Mouse (Mus musculus) stomach, postnatal 0 days (tissue): ENCODE measurements at regions not wholly inside any gene's neighbourhood (a gene's known extent, or its start where the extent isn't known, plus 50 kb on each side); places are given as distances from the start of the nearest gene placed in this dataset.
"Not testable (repeated sequence)": the region's sequence is repeated elsewhere in the genome, so short reads cannot be mapped to it uniquely, and the experiment has no call there.

ENCODE experiments used
- ATAC-seq: fragments of 200-750 bp; cut with Nextera tagmentation; 2 replicates; pipeline ENCODE4 v1.8.0; 2017; ENCODE audit not compliant: low FRiP score, low TSS enrichment
- DNase-seq: peaks from one replicate; pipeline ENCODE4 v3.0.0-alpha.2; 2016; ENCODE audit warnings: low spot score
- H3K27ac ChIP-seq: fragments of 300-500 bp; sonication (generic); replicated peaks from 2 replicates; pipeline ENCODE4 v1.5.1; 2014; ENCODE audit warnings: mild to moderate bottlenecking, control low read depth
- H3K27me3 ChIP-seq: fragments of 300-500 bp; sonication (generic); 2 replicates; pipeline ENCODE4 v1.6.1; 2014; ENCODE audit warnings: low read length; ENCODE audit not compliant: control insufficient read depth, insufficient read depth
- H3K36me3 ChIP-seq: fragments of 300-500 bp; sonication (generic); 2 replicates; pipeline ENCODE4 v1.6.1; 2014; ENCODE audit warnings: low read length, mixed read lengths; ENCODE audit not compliant: control insufficient read depth, insufficient read depth
- H3K4me1 ChIP-seq: fragments of 300-500 bp; sonication (generic); replicated peaks from 2 replicates; pipeline ENCODE4 v1.6.1; 2014; ENCODE audit warnings: antibody characterized with exemption; ENCODE audit not compliant: control insufficient read depth, insufficient read depth
- H3K4me2 ChIP-seq: fragments of 300-500 bp; sonication (generic); replicated peaks from 2 replicates; pipeline ENCODE4 v1.6.1; 2014; ENCODE audit warnings: low read depth, mild to moderate bottlenecking, control low read depth, moderate library complexity
- H3K4me3 ChIP-seq: fragments of 300-500 bp; sonication (generic); 2 replicates; pipeline ENCODE4 v1.5.1; 2014; ENCODE audit warnings: low read depth, low read length, control low read depth
- H3K9ac ChIP-seq: fragments of 300-500 bp; sonication (generic); 2 replicates; pipeline ENCODE4 v1.6.1; 2014; ENCODE audit warnings: mild to moderate bottlenecking, low read length, control low read depth, mixed read lengths
- H3K9me3 ChIP-seq: fragments of 300-500 bp; sonication (generic); 2 replicates; pipeline ENCODE4 v1.6.1; 2016; ENCODE audit warnings: low read length; ENCODE audit not compliant: control insufficient read depth
- CTCF ChIP-seq: IDR thresholded peaks from 2 replicates; pipeline ENCODE4 v1.5.1; 2016; ENCODE audit warnings: antibody characterized with exemption, low read depth, mild to moderate bottlenecking, moderate library complexity
- EP300 ChIP-seq: optimal IDR thresholded peaks from 2 replicates; pipeline ENCODE3; 2016; ENCODE audit warnings: antibody characterized with exemption
- WGBS: fragments of 180-500 bp; shearing (Covaris S2); extraction: QIAGEN DNeasy Blood & Tissue Kit; methylation state at CpG from one replicate; pipeline ENCODE4 v1.1.7; 2014; 5-methylcytosine and 5-hydroxymethylcytosine counted together

DNA sequence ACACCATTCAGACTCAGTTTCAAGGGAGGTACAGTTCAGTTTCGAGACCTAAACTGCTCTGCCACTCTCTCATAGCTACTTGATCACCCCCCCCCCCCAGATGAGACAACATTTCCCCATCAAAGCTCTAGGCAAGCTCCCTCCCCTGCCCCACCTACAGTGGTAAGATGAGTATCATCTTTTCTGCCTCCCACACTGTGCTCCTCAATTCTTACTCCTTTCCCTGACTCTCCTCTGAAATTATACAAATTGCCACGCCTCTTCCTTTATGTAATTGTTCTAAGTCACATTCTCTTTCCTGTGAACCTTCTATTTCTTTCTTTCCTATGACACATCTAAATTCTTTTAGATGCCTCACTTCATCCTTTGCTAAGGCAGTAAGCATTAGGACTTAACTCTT is 321.6 kb downstream of the Htr1b start:
- WGBS, result 78% methylated on average over 2 of the region's 2 CpGs
- DNase-seq (no peak), ATAC-seq (no peak)
- Histone ChIP-seq H3K9ac (no peak overlapping the region), H3K4me2 (no peak overlapping the region), H3K36me3 (no peaks in the 10 kb centered on the region), H3K27me3 (no peaks in the 10 kb centered on the region), H3K27ac (no peak overlapping the region), H3K9me3 (no peaks in the 10 kb centered on the region), H3K4me3 (no peak overlapping the region), H3K4me1 (no peaks in the 10 kb centered on the region)
- no peak for TF ChIP-seq CTCF
- no peak for TF ChIP-seq EP300

DNA sequence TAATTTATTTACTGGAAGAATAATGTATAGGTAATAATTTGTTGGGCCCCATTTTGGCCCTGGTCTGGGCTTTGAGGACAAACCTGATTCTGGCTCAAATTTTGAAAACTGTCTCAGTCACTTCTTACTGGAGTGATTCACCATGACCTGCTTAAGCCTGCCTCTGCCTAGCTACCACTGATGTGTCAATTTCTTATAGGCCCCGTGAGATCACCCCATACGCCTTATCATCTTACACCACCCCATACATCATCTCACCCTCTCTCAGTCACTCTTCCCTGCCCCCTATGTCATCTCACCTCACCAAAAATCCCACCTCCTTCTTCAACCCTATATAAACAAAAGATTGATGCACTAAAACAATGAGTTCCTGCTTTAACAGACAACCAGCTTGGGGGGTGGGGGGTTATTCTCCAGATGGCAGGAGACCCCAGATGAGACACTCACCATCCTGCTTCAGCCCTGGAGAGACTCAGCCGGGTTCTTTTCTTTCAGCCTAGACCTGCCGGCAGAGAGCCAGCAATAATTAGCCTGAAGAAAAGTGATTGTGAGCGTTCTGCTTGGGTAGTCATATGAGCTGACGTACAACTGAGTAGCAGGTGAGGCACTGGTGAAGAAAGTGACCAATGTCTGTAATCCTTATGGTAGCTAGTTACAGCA is 325.0 kb downstream of the Htr1b start:
- TF ChIP-seq EP300 (no peak), CTCF (no peak)
- DNase-seq, result no peak
- H3K27me3 ChIP-seq, result no peaks in the 10 kb centered on the region
- H3K36me3 ChIP-seq, result no peaks in the 10 kb centered on the region
- no peak overlapping the region for H3K4me2 ChIP-seq
- H3K4me3 ChIP-seq, result no peak overlapping the region
- H3K9me3 ChIP-seq, result no peaks in the 10 kb centered on the region
- no peak overlapping the region for H3K9ac ChIP-seq
- H3K4me1 ChIP-seq, result no peaks in the 10 kb centered on the region
- ATAC-seq, result no peak
- 68% methylated on average over 6 of the region's 6 CpGs for WGBS
- H3K27ac ChIP-seq, result no peak overlapping the region

DNA sequence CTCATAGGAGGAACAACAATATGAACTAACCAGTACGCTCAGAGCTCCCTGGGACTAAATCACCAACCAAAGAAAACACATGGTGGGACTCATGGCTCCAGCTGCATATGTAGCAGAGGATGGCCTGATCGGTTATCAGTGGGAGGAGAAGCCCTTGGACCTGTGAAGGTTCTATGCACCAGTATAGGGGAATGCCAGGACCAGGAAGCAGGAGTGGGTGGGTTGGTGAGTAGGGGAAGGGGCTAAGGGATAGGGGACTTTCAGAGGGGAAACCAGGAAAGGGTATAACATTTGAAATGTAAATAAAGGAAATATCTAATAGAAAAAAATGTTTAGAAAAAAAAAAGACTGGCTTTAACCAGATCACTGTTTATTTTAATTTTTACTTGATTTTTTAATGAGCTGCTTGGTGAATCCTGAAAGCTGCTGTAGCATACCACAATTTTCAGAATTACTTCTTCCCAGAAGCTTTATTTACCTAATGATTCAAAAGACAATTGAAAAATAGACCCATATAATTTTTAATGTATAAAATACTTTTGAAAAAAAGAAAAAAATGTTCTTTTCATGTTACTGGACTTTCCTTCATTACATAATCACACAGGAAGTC is 328.1 kb downstream of the Htr1b start:
- ATAC-seq (no peak), DNase-seq (no peak)
- no peak overlapping the region for H3K9ac ChIP-seq
- H3K27me3 ChIP-seq, result no peaks in the 10 kb centered on the region
- 88% methylated on average over 2 of the region's 2 CpGs for WGBS
- H3K27ac ChIP-seq, result no peak overlapping the region
- no peaks in the 10 kb centered on the region for H3K4me1 ChIP-seq
- TF ChIP-seq EP300 (no peak), CTCF (no peak)
- no peak overlapping the region for H3K4me2 ChIP-seq
- no peaks in the 10 kb centered on the region for H3K9me3 ChIP-seq
- H3K4me3 ChIP-seq, result no peak overlapping the region
- no peaks in the 10 kb centered on the region for H3K36me3 ChIP-seq

DNA sequence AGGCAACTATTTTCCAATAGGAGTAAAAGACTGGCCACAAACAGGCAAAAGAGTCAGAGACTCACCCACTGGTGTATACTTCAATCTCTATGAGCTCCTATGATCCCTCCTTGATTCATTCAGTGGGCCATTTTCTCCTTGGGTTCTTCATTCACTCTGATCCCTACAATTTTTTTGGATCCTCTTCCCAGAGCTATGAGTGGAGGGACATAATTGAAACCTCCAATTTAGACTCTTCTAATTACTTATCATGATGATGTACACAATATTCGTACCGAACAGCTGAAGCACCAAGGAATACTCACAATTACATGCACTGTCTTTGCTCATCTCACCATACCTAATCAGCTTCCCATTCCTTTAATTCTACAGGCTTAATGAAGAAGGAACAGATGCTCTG is 357.9 kb downstream of the Htr1b start:
- Histone ChIP-seq H3K36me3 (no peaks in the 10 kb centered on the region), H3K4me2 (no peak overlapping the region), H3K9me3 (no peaks in the 10 kb centered on the region), H3K27me3 (no peaks in the 10 kb centered on the region), H3K9ac (no peak overlapping the region), H3K4me3 (no peak overlapping the region), H3K4me1 (no peaks in the 10 kb centered on the region), H3K27ac (no peak overlapping the region)
- DNase-seq, result no peak
- TF ChIP-seq EP300 (no peak), CTCF (no peak)
- ATAC-seq, result no peak
- WGBS, result 91% methylated on average over 2 of the region's 2 CpGs

DNA sequence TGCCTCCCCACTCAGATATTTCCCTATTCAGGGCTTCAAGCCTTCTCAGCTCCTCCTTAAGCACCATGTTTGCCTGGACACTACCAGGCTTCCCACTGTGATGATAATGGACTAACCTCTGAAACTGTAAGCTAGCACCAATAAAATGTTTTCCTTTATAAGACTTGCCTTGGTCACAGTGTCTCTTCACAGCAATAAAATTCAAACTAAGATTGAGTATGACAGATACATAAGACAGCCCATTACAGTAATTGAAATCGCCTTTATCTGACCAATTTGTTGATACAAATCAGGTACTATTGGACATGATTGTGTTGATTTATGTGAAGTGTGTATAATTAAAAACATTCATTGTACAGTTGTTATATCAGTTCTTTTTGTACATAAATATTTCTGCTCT is 358.3 kb downstream of the Htr1b start:
- H3K27me3 ChIP-seq, result no peaks in the 10 kb centered on the region
- no peak overlapping the region for H3K27ac ChIP-seq
- H3K4me3 ChIP-seq, result no peak overlapping the region
- no peak for TF ChIP-seq EP300
- no peak for TF ChIP-seq CTCF
- no peaks in the 10 kb centered on the region for H3K4me1 ChIP-seq
- no peaks in the 10 kb centered on the region for H3K36me3 ChIP-seq
- 64% methylated on average over 1 of the region's 1 CpGs for WGBS
- no peak overlapping the region for H3K9ac ChIP-seq
- no peak for DNase-seq
- no peak for ATAC-seq
- H3K9me3 ChIP-seq, result no peaks in the 10 kb centered on the region
- H3K4me2 ChIP-seq, result no peak overlapping the region

DNA sequence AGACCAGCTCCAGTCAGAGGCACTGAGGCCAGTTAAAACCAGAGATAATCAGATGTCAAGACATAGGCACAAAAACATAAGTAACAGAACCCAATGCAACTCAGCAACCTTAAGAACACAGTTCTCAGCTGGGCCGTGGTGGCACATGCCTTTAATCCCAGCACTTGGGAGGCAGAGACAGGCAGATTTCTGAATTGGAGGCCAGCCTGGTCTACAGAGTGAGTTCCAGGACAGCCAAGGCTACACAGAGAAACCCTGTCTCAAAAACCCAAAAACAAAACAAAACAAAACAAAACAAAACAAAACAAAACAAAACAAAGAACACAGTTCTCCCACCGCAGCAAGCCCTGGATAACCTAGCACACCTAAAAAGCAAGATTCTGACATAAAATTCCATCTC is 408.7 kb downstream of the Htr1b start:
- not testable (repeated sequence) for H3K4me1 ChIP-seq, H3K9me3 ChIP-seq, DNase-seq, ATAC-seq, H3K36me3 ChIP-seq, H3K4me2 ChIP-seq, H3K27me3 ChIP-seq, H3K4me3 ChIP-seq, H3K27ac ChIP-seq, H3K9ac ChIP-seq
- WGBS, result 87% methylated on average over 2 of the region's 2 CpGs
